Mouse (Mus musculus): ENCODE results near the gene Plekho1. TPM values are rescaled to one million over a fixed set of nuclear protein-coding genes. Genes with fewer than 3 reads are reported as not detected.
"Not testable (repeated sequence)": the region's sequence is repeated elsewhere in the genome, so short reads cannot be mapped to it uniquely, and the experiment has no call there.

Gene Plekho1
- polyA plus RNA-seq, 1 experiment from 2014 or later = 80.1 TPM

DNA sequence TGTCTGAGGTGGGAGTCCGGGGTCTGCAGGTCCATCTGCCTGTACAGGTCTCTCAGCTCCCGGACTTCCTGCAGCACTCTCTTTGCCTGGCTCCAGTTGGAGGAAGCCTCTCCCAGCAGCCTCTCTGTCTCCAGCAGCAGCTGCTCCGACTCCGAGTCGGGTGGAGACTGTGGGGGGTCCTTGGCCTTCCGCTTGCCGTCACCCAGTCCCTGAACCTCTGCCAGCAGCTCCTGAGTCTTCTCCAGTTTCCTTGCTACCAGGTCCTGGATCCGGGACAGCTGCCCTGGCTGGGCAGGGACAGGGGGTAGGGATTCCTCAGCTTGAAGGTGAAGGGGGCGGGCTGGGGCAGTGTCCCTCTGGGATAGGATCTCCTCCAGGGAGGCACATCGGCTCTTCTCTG, 6.8 kb downstream of the Plekho1 start:
- Histone ChIP-seq H3K4me3 (no peak overlapping the region), H3K27ac (replicated peaks) (no peak overlapping the region), H3K27me3 (0 out of 2 replicates have a peak, but pooled peaks cover 6% of the 10 kb centered on the region), H3K9me3 (no peaks in the 10 kb centered on the region), H3K4me2 (replicated peaks) (no peak overlapping the region), H3K4me1 (peaks cover 47% of the 10 kb centered on the region), H3K36me3 (peaks cover 57% of the 10 kb centered on the region), H3K9ac (replicated peaks) (no peak overlapping the region)
- no peak for ATAC-seq (ENCODE audit: low FRiP score, low read depth)
- 65% methylated on average over 10 of the region's 10 CpGs for WGBS

DNA sequence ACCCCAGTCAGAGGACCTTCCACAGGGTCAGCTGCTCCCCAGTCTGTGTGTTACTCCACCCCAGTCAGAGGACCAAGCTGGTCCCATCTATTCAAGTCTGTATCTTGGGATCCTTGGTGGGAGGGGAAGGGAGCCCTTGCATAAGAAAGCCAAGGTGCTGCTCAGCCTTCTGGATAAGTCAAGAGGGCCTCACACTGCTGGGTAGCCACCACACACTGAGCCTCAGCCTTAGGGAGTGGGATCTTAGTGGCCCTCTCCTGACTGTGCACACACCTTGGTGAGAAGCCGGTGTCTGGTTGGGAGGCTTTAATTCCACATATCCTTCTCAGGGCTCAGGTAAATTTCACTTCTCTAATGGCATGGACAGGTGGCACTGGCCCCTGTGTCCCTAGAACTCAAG, 7.7 kb downstream of the Plekho1 start:
- Histone ChIP-seq H3K4me1 (peaks cover 38% of the 10 kb centered on the region), H3K36me3 (peaks cover 57% of the 10 kb centered on the region), H3K27me3 (0 out of 2 replicates have a peak, but pooled peaks cover 6% of the 10 kb centered on the region), H3K9ac (replicated peaks) (no peak overlapping the region), H3K9me3 (no peaks in the 10 kb centered on the region), H3K4me2 (replicated peaks) (no peak overlapping the region), H3K27ac (replicated peaks) (peak overlapping the region; percentile 3; the same call in 1 of the 2 replicates), H3K4me3 (no peak overlapping the region)
- ATAC-seq (ENCODE audit: low FRiP score, low read depth) = no peak
- 95% methylated on average over 1 of the region's 1 CpGs for WGBS

DNA sequence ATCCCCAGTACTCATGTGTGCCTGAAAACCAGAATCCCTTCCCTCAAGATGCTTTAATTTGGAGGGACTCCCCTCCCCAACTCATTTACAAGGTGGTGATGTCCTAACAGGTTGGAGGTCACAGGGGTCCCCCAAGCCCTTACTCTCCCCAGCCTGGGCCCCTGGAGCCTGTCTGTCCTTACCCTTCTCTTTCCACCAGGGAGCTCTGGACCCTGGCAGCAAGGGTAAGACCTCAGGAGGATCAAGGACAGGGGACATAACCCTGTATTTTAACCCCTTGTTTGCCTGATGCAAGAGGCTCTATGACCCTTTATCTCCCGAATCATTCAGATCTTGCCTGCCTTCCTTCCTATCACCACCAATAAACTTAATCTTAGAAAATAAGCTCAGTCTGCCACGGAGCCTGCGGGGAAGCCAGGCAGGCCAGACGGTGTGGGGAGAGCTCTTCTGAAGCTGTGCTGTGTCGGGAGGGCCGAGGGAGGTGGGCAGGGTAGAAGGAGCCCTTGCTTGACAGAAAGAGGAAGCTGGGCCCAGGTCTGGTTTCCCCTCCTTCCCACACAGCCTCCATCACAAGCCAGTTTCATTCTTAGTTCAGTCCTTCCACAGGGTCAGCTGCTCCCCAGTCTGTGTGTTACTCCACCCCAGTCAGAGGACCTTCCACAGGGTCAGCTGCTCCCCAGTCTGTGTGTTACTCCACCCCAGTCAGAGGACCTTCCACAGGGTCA, 8.3 kb downstream of the Plekho1 start:
- WGBS = 81% methylated on average over 6 of the region's 6 CpGs
- peaks cover 55% of the 10 kb centered on the region for H3K36me3 ChIP-seq
- no peak overlapping the region for H3K4me3 ChIP-seq
- H3K9ac ChIP-seq (replicated peaks) = no peak overlapping the region
- H3K27ac ChIP-seq (replicated peaks) = no peak overlapping the region
- no peak overlapping the region for H3K4me2 ChIP-seq (replicated peaks)
- no peak for ATAC-seq (ENCODE audit: low FRiP score, low read depth)
- H3K27me3 ChIP-seq = 0 out of 2 replicates have a peak, but pooled peaks cover 6% of the 10 kb centered on the region
- H3K4me1 ChIP-seq = peaks cover 32% of the 10 kb centered on the region
- no peaks in the 10 kb centered on the region for H3K9me3 ChIP-seq

DNA sequence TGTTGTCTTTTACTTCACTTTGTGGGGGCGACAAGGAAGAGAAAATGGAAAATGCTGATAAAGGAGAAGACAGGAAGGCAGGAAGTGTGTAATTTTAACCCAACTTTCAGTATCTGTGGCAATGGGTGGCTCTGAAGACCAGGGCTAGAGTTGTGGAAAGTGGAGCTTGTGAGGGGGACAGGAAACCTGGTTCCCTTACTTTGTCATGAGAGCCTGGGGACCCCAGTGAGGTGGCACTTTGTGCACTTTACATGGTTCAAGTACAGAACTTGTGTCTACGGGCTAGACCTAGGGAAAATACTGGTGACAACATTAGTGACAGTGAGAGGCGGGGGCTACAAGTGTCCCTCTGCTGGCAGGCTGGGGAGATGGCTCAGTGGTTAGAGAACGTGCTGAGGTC, 8.8 kb downstream of the Plekho1 start:
- Histone ChIP-seq H3K36me3 (peaks cover 50% of the 10 kb centered on the region), H3K9me3 (no peaks in the 10 kb centered on the region), H3K9ac (replicated peaks) (no peak overlapping the region), H3K4me3 (no peak overlapping the region), H3K27ac (replicated peaks) (no peak overlapping the region), H3K4me2 (replicated peaks) (no peak overlapping the region), H3K4me1 (peaks cover 28% of the 10 kb centered on the region), H3K27me3 (0 out of 2 replicates have a peak, but pooled peaks cover 6% of the 10 kb centered on the region)
- no peak for ATAC-seq (ENCODE audit: low FRiP score, low read depth)
- WGBS = 76% methylated on average over 4 of the region's 4 CpGs

DNA sequence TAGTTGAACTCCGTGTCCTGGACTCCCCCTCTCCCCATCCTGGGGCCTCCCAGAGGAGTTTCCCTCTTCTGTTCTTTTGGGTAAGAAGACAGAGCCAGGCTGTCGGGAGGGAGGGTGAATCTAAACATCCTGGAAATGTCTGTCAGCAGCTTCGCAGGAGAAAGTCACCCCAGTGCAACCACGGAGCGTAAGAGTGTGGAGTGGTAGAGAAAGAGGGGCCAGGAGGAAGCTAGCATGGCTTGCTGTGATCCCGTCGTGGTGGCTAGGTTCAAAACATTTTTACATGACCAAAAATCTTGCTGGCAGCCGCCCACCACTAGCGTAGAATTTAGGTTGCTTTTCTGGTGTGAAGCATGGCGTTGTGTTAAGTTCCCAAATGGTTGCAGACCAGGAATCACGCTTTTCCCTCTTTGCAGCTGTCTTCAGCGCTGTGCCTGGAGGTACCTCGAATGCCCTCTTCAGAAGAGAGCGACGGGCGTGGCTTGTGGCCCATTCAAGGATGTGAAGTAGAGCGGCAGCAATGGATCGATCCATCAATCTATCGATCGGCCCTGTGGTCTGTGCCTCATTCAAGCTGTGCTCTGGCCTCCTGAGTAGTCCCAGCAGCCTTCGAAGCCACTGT, 9.7 kb downstream of the Plekho1 start:
- H3K36me3 ChIP-seq = peaks cover 41% of the 10 kb centered on the region
- H3K4me2 ChIP-seq (replicated peaks) = peak overlapping the region; percentile 46
- H3K4me3 ChIP-seq = peak overlapping the region; percentile 13; the same call in 1 of the 2 replicates
- ATAC-seq (ENCODE audit: low FRiP score, low read depth) = peak; percentile 39; the same call in 1 of the 2 replicates
- H3K27ac ChIP-seq (replicated peaks) = peak overlapping the region; percentile 88
- peaks cover 28% of the 10 kb centered on the region for H3K4me1 ChIP-seq
- peak overlapping the region; percentile 56 for H3K9ac ChIP-seq (replicated peaks)
- H3K27me3 ChIP-seq = 0 out of 2 replicates have a peak, but pooled peaks cover 6% of the 10 kb centered on the region
- H3K9me3 ChIP-seq = no peaks in the 10 kb centered on the region
- 3% methylated on average over 21 of the region's 21 CpGs for WGBS

DNA sequence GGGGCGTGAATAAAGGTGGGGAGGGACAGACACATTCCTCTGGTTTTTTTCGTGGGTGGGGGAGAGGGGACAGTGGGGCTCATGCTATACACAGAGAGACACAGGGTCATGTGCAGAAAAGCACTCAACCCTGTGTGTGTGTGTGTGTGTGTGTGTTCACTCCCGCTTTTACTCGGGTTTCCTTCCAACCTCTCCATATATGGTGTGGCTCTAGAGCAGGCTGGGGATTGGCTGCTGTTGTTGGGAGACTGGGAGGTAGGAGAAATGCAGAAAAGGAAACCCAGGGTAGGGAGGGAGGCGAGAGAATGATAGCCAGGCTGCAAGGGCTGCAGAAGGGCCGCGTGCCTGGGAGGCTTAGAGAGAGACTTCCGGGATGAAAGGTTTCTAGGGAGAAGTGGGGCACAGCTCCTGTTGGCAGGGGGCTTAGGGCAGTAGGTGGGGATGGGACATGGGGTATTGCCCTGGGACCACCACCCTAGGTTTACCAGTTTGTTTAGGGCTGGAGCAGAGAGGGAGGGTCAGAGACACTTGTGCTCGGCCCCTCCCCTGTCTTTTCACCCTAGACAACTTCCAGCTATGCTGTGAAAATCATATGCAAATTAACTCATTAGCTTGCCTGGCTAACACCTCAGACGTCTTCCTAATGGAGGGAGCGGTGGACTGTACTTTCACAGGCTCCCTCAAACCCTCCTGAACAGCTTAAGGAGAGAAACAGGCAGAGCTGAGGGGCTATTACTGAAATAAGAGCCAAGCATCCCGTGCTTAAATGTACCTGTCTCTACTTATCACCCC, 10.4 kb downstream of the Plekho1 start:
- ATAC-seq (ENCODE audit: low FRiP score, low read depth) = peak; percentile 86
- Histone ChIP-seq H3K36me3 (peaks cover 34% of the 10 kb centered on the region), H3K9ac (replicated peaks) (peak overlapping the region; percentile 56), H3K4me1 (peaks cover 28% of the 10 kb centered on the region), H3K27me3 (0 out of 2 replicates have a peak, but pooled peaks cover 6% of the 10 kb centered on the region), H3K27ac (replicated peaks) (peak overlapping the region; percentile 88), H3K9me3 (no peaks in the 10 kb centered on the region), H3K4me2 (replicated peaks) (peak overlapping the region; percentile 46), H3K4me3 (peak overlapping the region; percentile 13; the same call in 1 of the 2 replicates)
- WGBS = 6% methylated on average over 12 of the region's 12 CpGs

DNA sequence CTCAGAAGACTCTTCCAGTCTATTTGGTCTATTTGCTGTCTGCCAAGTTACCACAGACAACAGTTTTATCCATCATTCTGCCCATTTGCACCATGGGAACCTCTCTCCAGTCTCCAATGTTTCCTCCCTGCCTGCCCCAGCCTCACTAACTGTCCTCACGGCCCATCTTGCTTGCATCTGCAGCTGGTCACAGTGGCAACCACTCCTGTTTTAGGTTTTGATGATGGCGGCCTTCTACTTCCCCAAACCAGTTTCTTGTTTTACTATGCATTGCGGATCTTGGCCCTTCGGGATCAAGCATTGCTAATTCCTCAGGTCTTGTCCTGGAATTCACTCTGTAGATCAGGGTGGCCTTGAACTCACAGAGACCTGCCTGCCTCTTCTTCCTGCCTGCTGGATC, 13.7 kb downstream of the Plekho1 start:
- whole genome bisulfite sequencing = 86% methylated on average over 4 of the region's 4 CpGs
- Histone ChIP-seq H3K27me3 (0 out of 2 replicates have a peak, but pooled peaks cover under 1% of the 10 kb centered on the region), H3K4me3 (no peak overlapping the region), H3K9ac (replicated peaks) (no peak overlapping the region), H3K9me3 (no peaks in the 10 kb centered on the region), H3K27ac (replicated peaks) (no peak overlapping the region), H3K36me3 (peaks cover 3% of the 10 kb centered on the region; the same call in 1 of the 2 replicates), H3K4me2 (replicated peaks) (no peak overlapping the region), H3K4me1 (peaks cover 24% of the 10 kb centered on the region)
- ATAC-seq (ENCODE audit: low FRiP score, low read depth) = no peak

DNA sequence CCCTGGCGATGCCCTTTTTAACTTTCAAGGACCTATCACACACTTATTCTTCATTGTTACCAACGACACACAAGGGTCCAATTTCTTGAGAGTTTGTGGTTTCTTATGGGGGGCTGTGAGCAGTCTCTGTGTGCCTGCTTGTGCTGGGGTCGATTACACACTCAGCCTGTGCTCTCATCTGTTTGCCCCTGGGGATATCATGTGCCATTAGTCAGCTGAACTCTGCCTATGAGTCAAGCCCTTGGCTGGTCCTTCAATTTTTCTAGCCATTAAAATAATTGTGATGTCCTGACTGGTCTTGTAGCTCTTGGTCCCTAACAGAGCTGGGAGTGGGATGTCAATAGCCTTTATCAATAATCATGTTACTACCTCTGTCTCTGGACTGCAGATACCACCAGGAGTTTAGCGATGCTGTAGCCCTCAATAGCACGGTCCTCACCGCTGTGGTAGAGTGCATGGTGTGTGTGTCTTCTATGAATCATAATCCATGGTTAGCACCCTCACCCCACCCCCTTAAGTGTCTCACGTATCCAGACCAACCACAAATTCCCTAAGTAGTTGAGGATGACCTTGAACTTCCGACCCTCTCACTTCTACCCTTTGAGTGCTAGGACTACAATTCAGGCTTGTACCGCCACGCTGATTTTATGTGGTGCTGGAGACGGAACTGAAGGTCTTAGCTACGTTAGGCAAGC, 15.4 kb downstream of the Plekho1 start:
- H3K9ac ChIP-seq (replicated peaks) = no peak overlapping the region
- H3K27me3 ChIP-seq = no peaks in the 10 kb centered on the region
- no peak overlapping the region for H3K27ac ChIP-seq (replicated peaks)
- peaks cover 7% of the 10 kb centered on the region for H3K4me1 ChIP-seq
- no peak overlapping the region for H3K4me3 ChIP-seq
- H3K4me2 ChIP-seq (replicated peaks) = no peak overlapping the region
- no peak for ATAC-seq (ENCODE audit: low FRiP score, low read depth)
- 87% methylated on average over 12 of the region's 12 CpGs for WGBS
- no peaks in the 10 kb centered on the region for H3K9me3 ChIP-seq
- no peaks in the 10 kb centered on the region for H3K36me3 ChIP-seq

DNA sequence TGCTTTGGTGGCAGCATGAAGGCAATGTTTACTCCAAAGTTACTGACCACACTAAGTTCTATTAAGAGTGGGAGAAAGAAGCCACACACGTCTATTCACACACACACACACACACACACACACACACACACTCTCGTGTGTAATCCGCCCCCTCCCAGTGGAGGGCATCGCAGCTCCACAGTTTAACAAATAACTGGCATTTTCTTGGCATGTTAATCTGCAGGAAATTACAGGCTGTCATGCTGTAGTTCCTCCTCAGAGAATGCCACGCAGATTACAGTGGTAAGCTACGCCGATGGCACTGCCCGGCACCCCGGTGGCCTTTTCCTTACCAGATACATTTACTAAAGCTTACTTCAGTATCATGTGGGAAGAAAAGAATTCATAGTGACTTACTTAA, 17.5 kb downstream of the Plekho1 start:
- Histone ChIP-seq H3K27ac (replicated peaks) (no peak overlapping the region), H3K36me3 (no peaks in the 10 kb centered on the region), H3K27me3 (peaks cover 10% of the 10 kb centered on the region; the same call in 1 of the 2 replicates), H3K4me2 (replicated peaks) (no peak overlapping the region), H3K9ac (replicated peaks) (no peak overlapping the region), H3K4me3 (no peak overlapping the region), H3K9me3 (no peaks in the 10 kb centered on the region), H3K4me1 (peaks cover 10% of the 10 kb centered on the region)
- no peak for ATAC-seq (ENCODE audit: low FRiP score, low read depth)
- 83% methylated on average over 9 of the region's 9 CpGs for WGBS

DNA sequence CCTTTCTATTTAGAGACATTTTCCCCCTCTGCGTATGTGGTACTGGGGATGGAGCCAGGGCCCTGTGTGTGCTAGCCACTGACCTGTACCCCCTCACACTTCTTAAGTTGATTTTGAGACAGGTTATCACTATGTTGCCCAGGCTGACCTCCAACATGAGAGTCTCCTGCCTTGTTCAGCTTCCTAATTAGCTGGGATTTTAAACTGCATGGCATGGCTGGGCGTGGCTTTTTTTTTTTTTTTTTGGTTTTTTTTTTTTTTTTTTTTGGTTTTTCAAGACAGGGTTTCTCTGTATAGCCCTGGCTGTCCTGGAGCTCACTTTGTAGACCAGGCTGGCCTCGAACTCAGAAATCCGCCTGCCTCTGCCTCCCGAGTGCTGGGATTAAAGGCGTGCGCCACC, 18.2 kb downstream of the Plekho1 start:
- 98% methylated on average over 5 of the region's 7 CpGs for WGBS
- not testable (repeated sequence) for H3K9me3 ChIP-seq; H3K4me2 ChIP-seq (replicated peaks); H3K9ac ChIP-seq (replicated peaks); ATAC-seq (ENCODE audit: low FRiP score, low read depth); H3K36me3 ChIP-seq; H3K4me3 ChIP-seq; H3K27ac ChIP-seq (replicated peaks); H3K27me3 ChIP-seq
- peaks cover 16% of the 10 kb centered on the region for H3K4me1 ChIP-seq

DNA sequence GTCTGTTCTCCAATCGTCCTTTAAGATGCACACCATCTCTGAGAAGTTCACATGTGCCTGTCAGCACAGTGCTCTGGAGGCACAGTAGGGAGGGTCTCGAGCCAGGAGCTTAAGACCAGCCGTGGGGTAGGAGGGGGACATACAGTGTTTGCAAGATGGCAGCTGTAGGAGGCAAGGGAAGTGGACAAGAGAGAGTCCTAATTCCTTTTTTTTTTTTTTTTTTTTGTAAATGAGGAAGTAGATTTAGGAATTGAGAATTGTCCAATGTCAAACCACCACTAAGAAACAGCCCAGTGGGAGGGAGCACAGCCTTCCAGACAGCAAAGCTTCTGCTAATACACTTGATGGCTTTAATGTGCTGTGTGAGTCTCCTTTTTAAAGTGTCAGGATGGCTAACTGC, 18.7 kb downstream of the Plekho1 start:
- no peak overlapping the region for H3K27ac ChIP-seq (replicated peaks)
- ATAC-seq (ENCODE audit: low FRiP score, low read depth) = no peak
- WGBS = 53% methylated on average over 3 of the region's 3 CpGs
- H3K36me3 ChIP-seq = no peaks in the 10 kb centered on the region
- no peak overlapping the region for H3K9ac ChIP-seq (replicated peaks)
- no peaks in the 10 kb centered on the region for H3K9me3 ChIP-seq
- peaks cover 10% of the 10 kb centered on the region; the same call in 1 of the 2 replicates for H3K27me3 ChIP-seq
- no peak overlapping the region for H3K4me2 ChIP-seq (replicated peaks)
- peaks cover 19% of the 10 kb centered on the region for H3K4me1 ChIP-seq
- no peak overlapping the region for H3K4me3 ChIP-seq
